Mouse (Mus musculus): ENCODE measurements around the gene S100a9. TPM values are rescaled to one million over a fixed set of nuclear protein-coding genes. Genes with fewer than 3 reads are reported as not detected.

Gene S100a9
- total RNA-seq (2021), result under 1 TPM in 1 of 2 experiments, not detected in 1; 0.86 TPM

- no peak for DNase-seq
Observed at GRCm38 (mm10) chr3:90695613-90696012, at the start of gene S100a9. Gene S100a9 (minus strand): TSS chr3:90695721.

GRCm38 (mm10) chr3:90726606-90727005 is 31.1 kb upstream of the S100a9 start, which contains the start of gene Pglyrp4:
Gene Pglyrp4 (plus strand): TSS chr3:90726906.
- DNase-seq, result no peak

GRCm38 (mm10) chr3:90709591-90710460 is 14.3 kb upstream of the S100a9 start:
- peak; percentile 72 to 77 for DNase-seq

GRCm38 (mm10) chr3:90708523-90709202 is 13.1 kb upstream of the S100a9 start:
- DNase-seq, result peak in 1 of 2 experiments; percentile 15

GRCm38 (mm10) chr3:90702244-90702643 is 6.7 kb upstream of the S100a9 start:
- no peak for DNase-seq

- no peak for DNase-seq
Observed at GRCm38 (mm10) chr3:90693496-90693895, 2.0 kb downstream of the S100a9 start.

- DNase-seq, result no peak
Observed at GRCm38 (mm10) chr3:90686835-90687234, 8.7 kb downstream of the S100a9 start.

- no peak for DNase-seq
Observed at GRCm38 (mm10) chr3:90683929-90684328, 11.6 kb downstream of the S100a9 start.

- DNase-seq, result no peak
Observed at GRCm38 (mm10) chr3:90678656-90679055, 16.9 kb downstream of the S100a9 start.

GRCm38 (mm10) chr3:90668846-90669245 is 26.7 kb downstream of the S100a9 start, which contains the start of gene S100a8:
Gene S100a8 (plus strand): TSS chr3:90668978.
- DNase-seq, result no peak

- DNase-seq, result no peak
Observed at GRCm38 (mm10) chr3:90664219-90664618, 31.3 kb downstream of the S100a9 start.

GRCm38 (mm10) chr3:90659364-90660044 is 36.0 kb downstream of the S100a9 start:
- DNase-seq, result no peak

- no peak for DNase-seq
Observed at GRCm38 (mm10) chr3:90657405-90657804, 38.1 kb downstream of the S100a9 start.

- DNase-seq, result no peak
Observed at GRCm38 (mm10) chr3:90653717-90654116, 41.8 kb downstream of the S100a9 start, which contains the start of gene S100a7a. Gene S100a7a (plus strand): TSS chr3:90654017.

- peak; percentile 66 to 75 for DNase-seq
Observed at GRCm38 (mm10) chr3:90652878-90653508, 42.5 kb downstream of the S100a9 start.

- no peak for DNase-seq
Observed at GRCm38 (mm10) chr3:90649832-90650231, 45.7 kb downstream of the S100a9 start.

GRCm38 (mm10) chr3:90648981-90649380 is 46.5 kb downstream of the S100a9 start:
- no peak for DNase-seq

- no peak for DNase-seq
Observed at GRCm38 (mm10) chr3:90647291-90647690, 48.2 kb downstream of the S100a9 start.

- peak in 1 of 2 experiments; percentile 16 for DNase-seq
Observed at GRCm38 (mm10) chr3:90644220-90644619, 51.3 kb downstream of the S100a9 start.

Measured in layer of hippocampus, postnatal 36 days (tissue).